Mouse (Mus musculus) lung, embryonic 15.5 days (tissue): ENCODE data around the gene Cox5a. TPM values are rescaled to one million over a fixed set of nuclear protein-coding genes. Genes with fewer than 3 reads are reported as not detected.

Experiments
- ATAC-seq: fragments of 200-750 bp; cut with Nextera tagmentation; 2 replicates; pipeline ENCODE4 v1.8.0; 2017; ENCODE audit warnings: moderate number of reproducible peaks, borderline replicate concordance; ENCODE audit not compliant: low FRiP score, low TSS enrichment; ENCODE audit errors: extremely low read depth
- H3K27ac ChIP-seq: fragments of 300-500 bp; sonication (generic); 2 replicates; pipeline ENCODE4 v1.5.1; 2015; ENCODE audit warnings: moderate library complexity, mild to moderate bottlenecking, inconsistent platforms
- H3K27me3 ChIP-seq: fragments of 300-500 bp; sonication (generic); 2 replicates; pipeline ENCODE4 v1.6.1; 2015; ENCODE audit warnings: inconsistent platforms
- H3K36me3 ChIP-seq: fragments of 300-500 bp; sonication (generic); 2 replicates; pipeline ENCODE4 v1.6.1; 2015; ENCODE audit warnings: inconsistent platforms
- H3K4me1 ChIP-seq: fragments of 300-500 bp; sonication (generic); 2 replicates; pipeline ENCODE4 v1.6.1; 2015; ENCODE audit warnings: inconsistent platforms
- H3K4me2 ChIP-seq: fragments of 300-500 bp; sonication (generic); 2 replicates; pipeline ENCODE4 v1.6.1; 2015; ENCODE audit warnings: inconsistent platforms, mild to moderate bottlenecking, moderate library complexity
- H3K4me3 ChIP-seq: fragments of 300-500 bp; sonication (generic); 2 replicates; pipeline ENCODE4 v1.5.1; 2015; ENCODE audit warnings: mild to moderate bottlenecking, inconsistent platforms
- H3K9ac ChIP-seq: fragments of 300-500 bp; sonication (generic); 2 replicates; pipeline ENCODE4 v1.6.1; 2015; ENCODE audit warnings: inconsistent platforms
- H3K9me3 ChIP-seq: fragments of 300-500 bp; sonication (generic); 2 replicates; pipeline ENCODE4 v1.6.1; 2016; ENCODE audit warnings: inconsistent platforms
- WGBS: fragments of 180-500 bp; shearing (Covaris S2); methylation state at CpG from one replicate; pipeline ENCODE4 v1.1.7; 2015; 5-methylcytosine and 5-hydroxymethylcytosine counted together
- polyA plus RNA-seq: library from polyadenylated mRNA; unstranded; fragments of >200 nt; fragmentation: Nextera tagmentation; extraction: Ambion mirVana; gene quantifications from 2 replicates; pipeline ENCODE4 v1.2.1, GENCODE M21; 2015

Cox5a gene
- polyA plus RNA-seq, 1 experiment from 2014 or later, result 516 TPM

DNA sequence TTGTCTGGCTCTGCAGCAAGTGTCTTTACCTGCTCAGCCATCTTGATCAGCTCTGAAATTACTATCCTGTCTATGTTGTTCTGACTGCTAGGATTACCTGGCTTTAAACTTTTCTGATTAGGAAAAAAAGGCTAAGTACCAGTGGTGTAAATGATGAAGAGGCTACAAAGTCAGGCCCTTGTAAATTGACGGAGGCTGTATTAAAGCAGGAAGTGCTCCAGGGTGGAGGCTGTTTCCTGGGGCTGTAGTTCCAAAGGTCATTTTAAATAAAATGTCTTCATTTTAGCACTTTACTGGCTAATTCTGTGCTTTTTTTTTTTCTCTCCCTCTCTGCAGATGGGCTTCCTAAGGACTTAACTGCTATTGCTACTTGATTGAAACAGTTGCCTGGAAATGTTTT lies 10.9 kb downstream of the Cox5a start:
- Histone ChIP-seq H3K27me3 (no peaks in the 10 kb centered on the region), H3K27ac (no peak overlapping the region), H3K4me3 (no peak overlapping the region), H3K4me1 (no peaks in the 10 kb centered on the region), H3K4me2 (no peak overlapping the region), H3K9me3 (no peaks in the 10 kb centered on the region), H3K9ac (no peak overlapping the region), H3K36me3 (peaks cover 37% of the 10 kb centered on the region)
- WGBS, result 74% methylated on average over 1 of the region's 1 CpGs
- no peak for ATAC-seq

DNA sequence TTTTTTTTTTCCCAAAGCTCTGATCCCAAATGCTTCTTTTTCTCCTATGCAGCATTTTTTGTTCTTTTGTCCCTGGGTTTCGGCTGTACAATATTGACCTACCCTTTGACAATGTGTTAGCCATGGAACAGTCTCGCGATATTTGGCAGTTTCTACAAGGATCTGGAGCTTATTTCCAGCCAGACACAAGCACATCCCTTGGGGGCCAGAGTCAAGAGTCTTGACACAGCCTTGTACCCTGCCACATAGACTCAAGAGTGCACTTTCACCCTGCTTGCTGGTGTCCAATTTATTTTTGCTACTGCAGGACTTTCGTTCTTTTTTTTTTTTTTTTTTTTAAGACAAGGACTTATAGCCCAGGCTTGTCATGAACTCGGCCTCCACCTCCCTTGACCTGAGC lies 15.3 kb downstream of the Cox5a start:
- peak overlapping the region; percentile 82 for H3K4me3 ChIP-seq

DNA sequence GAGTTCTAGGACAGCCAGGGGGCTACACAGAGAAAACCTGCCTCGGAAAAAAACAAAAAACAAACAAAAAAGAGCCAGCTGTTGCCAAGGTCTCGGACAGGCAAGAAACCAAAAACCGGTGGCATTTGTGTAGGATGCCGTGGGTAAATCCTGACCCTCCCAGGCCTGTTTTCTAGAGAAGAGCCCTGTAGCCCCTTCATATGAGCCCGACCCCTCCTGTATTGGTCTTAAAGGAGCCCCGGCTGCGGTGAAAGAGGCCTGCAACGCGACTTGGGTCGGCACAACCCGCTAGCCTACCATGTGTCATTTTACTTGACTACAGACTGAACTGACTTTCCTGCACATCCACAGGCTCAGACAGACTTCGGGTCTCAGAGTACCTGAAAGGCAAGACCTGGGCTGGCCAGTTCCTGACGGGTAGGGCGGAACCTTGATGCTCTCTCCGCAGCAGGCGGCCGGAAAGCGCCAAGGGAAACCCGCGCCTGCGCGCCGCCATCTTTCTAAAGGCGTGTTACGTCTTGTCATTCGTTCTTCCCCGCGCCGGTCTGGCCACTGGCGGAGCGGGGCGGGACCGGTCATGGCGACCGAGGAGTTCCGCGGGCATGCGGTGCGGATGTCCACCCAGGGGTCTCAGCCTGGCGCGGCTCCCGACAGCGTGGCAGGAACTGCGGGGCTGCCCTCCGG lies 16.1 kb downstream of the Cox5a start, which contains the start of gene Fam219b:
Gene Fam219b (plus strand): TSS at position 485 of the 684 bp plus-strand sequence.
- ATAC-seq, result peak; percentile 84
- 2% methylated on average over 45 of the region's 45 CpGs for WGBS
- peaks cover 49% of the 10 kb centered on the region for H3K36me3 ChIP-seq

More for the DNA sequence above, 15.3 kb downstream of the Cox5a start:
- no peak for ATAC-seq
- H3K36me3 ChIP-seq, result peaks cover 49% of the 10 kb centered on the region
- no peaks in the 10 kb centered on the region for H3K27me3 ChIP-seq
- 80% methylated on average over 5 of the region's 5 CpGs for WGBS
- H3K4me2 ChIP-seq, result peak overlapping the region; percentile 75
- H3K4me1 ChIP-seq, result peaks cover 17% of the 10 kb centered on the region
- H3K9me3 ChIP-seq, result no peaks in the 10 kb centered on the region
- H3K27ac ChIP-seq, result no peak overlapping the region
- H3K9ac ChIP-seq, result no peak overlapping the region

DNA sequence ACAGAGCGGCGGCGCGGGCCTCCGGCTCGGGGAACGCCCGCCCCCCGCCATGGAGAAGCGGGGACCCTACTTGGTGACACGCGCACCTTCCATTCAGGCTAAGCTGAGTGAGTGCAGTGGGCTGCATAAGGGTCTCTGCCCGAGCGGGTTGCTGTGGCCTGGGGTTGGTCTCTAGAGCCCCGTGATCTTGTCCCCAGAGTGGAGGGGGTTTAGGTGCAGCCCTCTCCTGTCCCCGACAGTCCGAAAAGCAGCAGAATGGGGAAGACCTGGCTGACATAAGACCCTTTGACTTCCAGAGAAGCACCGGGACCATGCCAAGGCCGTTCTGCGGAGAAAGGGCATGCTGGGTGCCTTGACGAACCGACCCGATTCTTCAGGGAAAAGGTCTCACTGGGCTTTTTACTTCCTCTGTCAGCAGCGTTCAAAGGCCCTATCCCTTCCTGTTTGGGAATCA lies 16.7 kb downstream of the Cox5a start:
- Histone ChIP-seq H3K4me1 (peaks cover 17% of the 10 kb centered on the region), H3K9ac (peak overlapping the region; percentile 87), H3K27me3 (no peaks in the 10 kb centered on the region), H3K4me2 (peak overlapping the region; percentile 75), H3K27ac (peak overlapping the region; percentile 83), H3K9me3 (no peaks in the 10 kb centered on the region), H3K4me3 (peak overlapping the region; percentile 82), H3K36me3 (peaks cover 49% of the 10 kb centered on the region)
- under 1% methylated on average over 24 of the region's 24 CpGs for WGBS
- no peak; the same call in 1 of the 2 replicates for ATAC-seq

More for the DNA sequence above, 16.1 kb downstream of the Cox5a start, which contains the start of gene Fam219b:
- Histone ChIP-seq H3K9ac (peak within 1 kb of the TSS; percentile 87), H3K4me1 (peaks cover 17% of the 10 kb centered on the region), H3K4me3 (peak within 1 kb of the TSS; percentile 82), H3K27me3 (no peaks in the 10 kb centered on the region), H3K4me2 (peak within 1 kb of the TSS; percentile 75), H3K9me3 (no peaks in the 10 kb centered on the region), H3K27ac (peak within 1 kb of the TSS; percentile 83)

DNA sequence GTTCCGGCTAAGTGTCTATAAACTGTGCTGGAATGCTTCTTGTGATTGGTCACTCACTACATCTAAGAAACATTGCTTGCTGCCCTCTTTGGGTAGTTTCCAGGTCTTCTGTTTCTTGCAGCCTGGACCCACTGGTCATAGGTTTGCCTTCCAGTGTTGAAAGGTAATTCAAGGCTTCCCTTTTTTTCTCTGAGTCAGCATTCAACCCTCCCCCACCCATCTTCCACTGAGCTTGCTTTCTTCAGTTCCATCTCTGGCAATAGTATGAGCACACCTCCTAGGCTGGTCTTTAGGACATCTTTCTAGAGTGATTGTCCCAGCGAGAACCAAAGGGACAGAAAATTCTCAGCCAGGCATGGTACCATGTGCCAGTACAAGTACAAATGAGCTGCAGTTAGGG lies 18.5 kb downstream of the Cox5a start:
- Histone ChIP-seq H3K9me3 (no peaks in the 10 kb centered on the region), H3K4me2 (no peak overlapping the region), H3K9ac (no peak overlapping the region), H3K27me3 (no peaks in the 10 kb centered on the region), H3K4me3 (no peak overlapping the region), H3K36me3 (peaks cover 52% of the 10 kb centered on the region), H3K27ac (no peak overlapping the region), H3K4me1 (peaks cover 17% of the 10 kb centered on the region)
- no peak for ATAC-seq
- 80% methylated on average over 2 of the region's 2 CpGs for WGBS

DNA sequence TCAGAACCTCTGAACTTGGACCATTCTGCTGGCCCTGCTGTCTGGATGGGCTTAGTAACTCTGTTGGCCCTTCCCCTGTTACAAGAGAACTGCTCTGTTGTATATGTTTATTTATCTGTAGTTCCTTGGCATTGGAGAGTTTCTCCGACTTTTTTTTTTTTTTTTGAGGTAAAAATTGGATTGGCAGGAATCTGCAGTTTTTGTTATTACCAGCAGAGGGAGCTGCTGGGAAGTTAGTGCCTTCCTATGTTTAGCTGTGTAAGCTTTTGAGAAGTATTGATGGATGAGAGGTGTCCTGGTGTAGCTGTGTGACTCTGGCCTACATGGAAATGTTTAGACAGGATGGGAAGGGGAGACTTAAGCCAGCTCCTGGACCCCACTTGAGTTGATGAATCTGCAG lies 20.2 kb downstream of the Cox5a start:
- Histone ChIP-seq H3K4me3 (no peak overlapping the region), H3K9ac (no peak overlapping the region), H3K36me3 (peaks cover 70% of the 10 kb centered on the region), H3K27ac (no peak overlapping the region), H3K4me2 (no peak overlapping the region), H3K27me3 (no peaks in the 10 kb centered on the region), H3K9me3 (no peaks in the 10 kb centered on the region), H3K4me1 (peaks cover 17% of the 10 kb centered on the region)
- no peak for ATAC-seq
- WGBS, result 3% methylated on average over 1 of the region's 1 CpGs

DNA sequence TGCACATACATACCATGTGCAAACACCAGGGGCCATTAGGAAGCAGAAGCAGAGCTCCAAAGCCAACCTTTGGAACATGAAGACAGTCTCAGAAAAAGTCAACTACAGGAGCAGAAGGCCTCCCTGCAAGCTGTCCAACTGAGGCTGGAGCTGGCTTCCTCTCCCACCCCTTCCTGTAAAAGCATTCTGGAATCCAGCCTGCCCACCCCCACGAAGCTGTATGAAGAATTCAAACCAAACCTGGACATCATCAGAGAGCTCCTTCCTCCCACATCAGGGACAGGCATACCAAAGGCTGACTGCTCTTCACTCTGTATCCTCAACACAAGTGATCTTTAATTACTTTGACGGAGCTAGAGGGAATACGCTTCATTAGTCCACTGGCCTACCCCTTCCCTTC lies 22.9 kb downstream of the Cox5a start:
- H3K36me3 ChIP-seq, result peaks cover 90% of the 10 kb centered on the region
- H3K27me3 ChIP-seq, result no peaks in the 10 kb centered on the region
- H3K9me3 ChIP-seq, result no peaks in the 10 kb centered on the region
- H3K27ac ChIP-seq, result no peak overlapping the region
- no peak overlapping the region for H3K4me3 ChIP-seq
- H3K9ac ChIP-seq, result no peak overlapping the region
- H3K4me1 ChIP-seq, result peaks cover 7% of the 10 kb centered on the region
- no peak for ATAC-seq
- 74% methylated on average over 3 of the region's 3 CpGs for WGBS
- no peak overlapping the region for H3K4me2 ChIP-seq

DNA sequence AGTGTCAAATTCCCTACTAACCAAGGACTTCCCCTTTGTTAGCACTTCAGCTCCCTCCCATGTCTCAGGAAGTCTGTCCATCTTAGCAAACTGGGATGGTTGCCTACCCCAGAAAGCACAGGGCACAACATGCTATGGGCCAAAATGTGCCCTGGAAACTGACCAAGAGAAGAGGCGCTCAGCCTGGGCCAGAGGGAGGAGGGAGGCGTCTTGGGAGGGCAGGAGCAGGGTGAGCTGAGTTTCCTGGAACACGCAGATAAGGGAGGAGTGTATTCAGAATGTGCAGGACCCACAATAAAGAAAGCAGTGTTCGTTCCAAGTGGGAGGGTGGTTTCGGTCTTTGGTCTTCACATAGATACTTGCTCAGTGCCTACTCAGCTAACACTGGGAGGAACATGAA lies 26.2 kb downstream of the Cox5a start:
- Histone ChIP-seq H3K27ac (no peak overlapping the region), H3K4me2 (no peak overlapping the region), H3K9me3 (no peaks in the 10 kb centered on the region), H3K36me3 (peaks cover 71% of the 10 kb centered on the region), H3K4me1 (peaks cover 6% of the 10 kb centered on the region; the same call in 1 of the 2 replicates), H3K9ac (no peak overlapping the region), H3K4me3 (no peak overlapping the region), H3K27me3 (no peaks in the 10 kb centered on the region)
- ATAC-seq, result no peak
- 76% methylated on average over 5 of the region's 5 CpGs for WGBS

DNA sequence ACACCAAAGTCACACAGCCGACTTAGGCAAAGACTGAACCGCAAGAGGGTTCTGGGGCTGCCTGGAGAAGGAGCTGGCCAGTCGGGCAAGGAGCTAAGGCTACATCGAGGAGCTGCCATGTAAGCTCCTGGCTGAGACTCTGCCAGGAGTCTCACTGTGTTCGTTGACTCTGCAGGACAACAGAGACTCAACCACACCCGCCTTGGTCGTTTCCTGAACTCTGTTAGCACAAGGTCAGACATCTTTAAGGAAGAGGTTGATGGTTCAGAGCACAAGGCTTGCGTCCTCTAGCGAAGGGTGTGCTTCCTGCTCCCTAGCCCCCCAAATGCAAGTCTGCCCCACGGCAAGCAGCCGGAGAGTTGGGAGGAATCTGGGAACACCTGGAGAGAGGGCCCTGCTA lies 26.8 kb downstream of the Cox5a start:
- Histone ChIP-seq H3K9ac (no peak overlapping the region), H3K4me3 (no peak overlapping the region), H3K4me1 (peaks cover 6% of the 10 kb centered on the region; the same call in 1 of the 2 replicates), H3K36me3 (peaks cover 65% of the 10 kb centered on the region), H3K27ac (no peak overlapping the region), H3K27me3 (no peaks in the 10 kb centered on the region), H3K4me2 (no peak overlapping the region), H3K9me3 (no peaks in the 10 kb centered on the region)
- WGBS, result 87% methylated on average over 11 of the region's 11 CpGs
- no peak for ATAC-seq

DNA sequence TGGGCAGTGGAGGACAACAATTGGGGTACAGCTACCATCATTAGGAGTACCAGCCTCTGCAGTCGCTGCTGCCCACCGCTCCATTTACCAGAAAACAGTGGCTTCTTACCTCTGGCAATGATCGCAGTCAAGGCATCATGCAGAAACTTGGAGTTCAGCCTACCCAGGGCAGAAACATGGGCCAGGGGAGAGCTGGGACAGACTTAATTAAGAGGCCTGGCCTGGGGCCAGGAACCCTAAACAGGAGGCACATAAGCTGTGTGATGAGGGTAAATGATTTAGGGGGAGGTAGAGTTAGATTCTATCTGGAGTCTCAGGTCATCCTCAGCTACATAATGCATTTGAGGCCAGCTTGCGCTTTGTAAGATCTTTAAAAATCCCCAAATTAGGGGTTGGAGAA lies 28.1 kb downstream of the Cox5a start:
- H3K4me1 ChIP-seq, result peaks cover 6% of the 10 kb centered on the region; the same call in 1 of the 2 replicates
- no peak overlapping the region for H3K27ac ChIP-seq
- 91% methylated on average over 4 of the region's 4 CpGs for WGBS
- no peak overlapping the region for H3K9ac ChIP-seq
- H3K9me3 ChIP-seq, result no peaks in the 10 kb centered on the region
- peaks cover 52% of the 10 kb centered on the region for H3K36me3 ChIP-seq
- no peak overlapping the region for H3K4me2 ChIP-seq
- H3K27me3 ChIP-seq, result no peaks in the 10 kb centered on the region
- no peak overlapping the region for H3K4me3 ChIP-seq
- no peak for ATAC-seq

DNA sequence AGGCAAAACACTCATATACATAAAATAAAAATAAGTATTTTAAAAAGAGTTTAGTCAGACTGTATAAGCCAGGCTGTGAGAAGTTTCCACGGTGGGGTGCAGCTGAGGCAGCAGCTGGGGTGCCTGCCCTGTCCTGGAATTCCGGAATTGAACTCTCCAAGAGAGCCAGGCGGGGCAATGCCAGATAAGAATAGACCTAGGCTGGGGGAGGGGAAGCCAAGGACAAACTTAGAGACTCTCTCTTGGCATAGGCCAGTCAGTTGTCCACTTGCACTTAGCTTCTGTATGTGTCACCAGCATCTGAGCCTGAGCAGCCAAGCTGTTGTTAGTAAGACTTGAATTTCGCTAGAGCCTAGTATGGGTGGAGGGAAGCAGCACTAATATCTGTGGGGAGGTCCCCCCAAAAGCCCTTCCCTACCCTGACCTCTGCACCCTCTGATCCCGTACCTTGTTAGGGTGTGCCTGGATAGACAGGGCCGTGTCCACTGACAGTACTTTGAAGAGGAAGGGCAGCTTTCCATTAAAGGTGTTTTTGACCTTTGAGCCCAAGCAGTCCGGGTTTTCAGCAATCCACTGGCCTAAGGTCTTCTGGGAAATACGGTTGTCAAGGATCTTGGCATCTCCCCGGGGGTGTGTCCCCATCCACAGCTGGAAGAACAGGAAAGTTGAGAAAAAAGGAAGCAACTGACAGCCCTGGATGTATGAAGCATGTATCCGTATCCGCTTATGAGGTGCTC lies 29.2 kb downstream of the Cox5a start:
- Histone ChIP-seq H3K9ac (no peak overlapping the region), H3K4me3 (no peak overlapping the region), H3K4me1 (peaks cover 6% of the 10 kb centered on the region; the same call in 1 of the 2 replicates), H3K9me3 (no peaks in the 10 kb centered on the region), H3K36me3 (peaks cover 41% of the 10 kb centered on the region), H3K27me3 (no peaks in the 10 kb centered on the region), H3K4me2 (no peak overlapping the region), H3K27ac (no peak overlapping the region)
- 75% methylated on average over 11 of the region's 11 CpGs for WGBS
- no peak; the same call in 1 of the 2 replicates for ATAC-seq
